Mouse (Mus musculus): ENCODE measurements around the gene Tfap2d.

- no peak for TF ChIP-seq POLR2A (IDR thresholded peaks at IDR 0.05; ENCODE audit: insufficient read length, low read depth)
- no peak for TF ChIP-seq MAX (IDR thresholded peaks at IDR 0.05; ENCODE audit: low read depth)
- no peak for TF ChIP-seq TCF12 (IDR thresholded peaks at IDR 0.05; ENCODE audit: insufficient read depth, poor library complexity, severe bottlenecking)
- no peak for TF ChIP-seq USF1 (IDR thresholded peaks at IDR 0.05; ENCODE audit: low read depth)
- TF ChIP-seq REST (IDR thresholded peaks at IDR 0.05; ENCODE audit: insufficient read depth, insufficient read length), result no peak
These were observed 14.7 kb upstream of the Tfap2d start for GRCm38 (mm10) chr1:19088078-19088477.
